Mouse (Mus musculus) left cerebral cortex, postnatal 14 days (tissue): ENCODE measurements around the gene Olfr323. TPM values are rescaled to one million over a fixed set of nuclear protein-coding genes. Genes with fewer than 3 reads are reported as not detected.

Experiments used
- DNase-seq, 2 experiments: peaks; one replicate each; pipeline ENCODE4 v3.0.0; 2021 to 2022; ENCODE audit warnings: low spot score in 2 of 2, mixed read lengths in 1 of 2
- intact Hi-C: fragments of 180-260 bp; cut with DNase I; formaldehyde crosslinking; loops from one replicate; pipeline ENCODE4 v1.15.1; 2025
- total RNA-seq, 2 experiments: library from RNA; stranded (reverse); gene quantifications; 2 replicates each; pipeline ENCODE4 v1.2.3; 2021

Olfr323 gene
- total RNA-seq, 2 experiments from 2014 or later: not detected

DNA sequence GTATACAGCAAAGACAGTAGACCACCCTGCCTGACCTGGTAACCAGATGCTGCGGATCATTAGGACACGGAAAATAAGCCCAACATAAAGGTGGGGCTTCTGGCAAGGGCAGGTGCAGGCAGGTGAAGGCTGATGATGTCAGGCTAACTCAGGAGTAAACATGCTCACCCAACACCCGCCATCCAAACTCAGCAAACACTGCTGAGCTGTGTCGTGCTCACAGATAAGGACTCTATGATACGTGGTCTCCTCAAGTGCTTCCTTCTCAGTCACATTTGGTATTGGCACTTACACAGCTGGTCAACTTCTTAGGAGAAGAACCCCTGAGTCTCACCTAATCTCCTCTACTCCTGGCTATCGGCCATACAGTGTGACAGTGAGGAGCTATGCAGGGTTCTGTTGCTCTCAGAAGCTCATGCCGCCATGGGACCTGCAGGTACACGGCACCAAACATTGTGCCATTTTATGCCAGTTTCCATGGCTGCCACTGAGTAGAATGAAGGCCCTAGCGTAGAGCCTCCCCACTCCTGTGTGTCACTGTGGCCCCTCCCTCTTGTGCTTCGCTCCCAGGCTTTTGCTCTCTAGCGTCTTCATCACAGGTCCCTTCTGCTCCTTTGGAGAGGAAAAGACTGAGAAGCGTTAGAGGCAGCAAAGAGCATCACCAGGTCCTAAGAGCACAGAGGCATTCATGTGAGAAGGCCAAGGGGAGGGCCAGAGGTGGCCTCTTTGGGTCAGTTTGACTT lies 24.0 kb downstream of the Olfr323 start:
- intact Hi-C loops: no loop called here
- no peak for DNase-seq

DNA sequence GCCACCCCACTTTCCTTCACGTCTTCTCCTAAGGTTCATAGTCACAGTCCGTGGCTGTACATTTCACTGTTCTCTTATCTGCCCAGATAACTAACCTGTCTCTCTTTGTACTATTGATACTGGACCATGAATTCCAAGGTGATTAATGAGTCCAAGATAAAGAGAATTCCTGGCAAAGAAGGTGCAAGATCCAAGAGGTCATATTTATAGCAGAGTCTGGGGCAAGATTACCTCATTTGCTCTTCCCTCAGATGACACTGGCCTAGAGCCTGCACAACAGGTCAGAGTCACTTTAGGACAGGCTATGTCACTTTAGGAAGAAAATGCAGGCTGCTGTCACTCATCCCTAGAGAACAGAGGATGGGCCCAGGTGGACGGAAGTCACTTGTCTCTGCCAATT lies 25.1 kb downstream of the Olfr323 start:
- no peak for DNase-seq
- intact Hi-C loops: no loop called here

DNA sequence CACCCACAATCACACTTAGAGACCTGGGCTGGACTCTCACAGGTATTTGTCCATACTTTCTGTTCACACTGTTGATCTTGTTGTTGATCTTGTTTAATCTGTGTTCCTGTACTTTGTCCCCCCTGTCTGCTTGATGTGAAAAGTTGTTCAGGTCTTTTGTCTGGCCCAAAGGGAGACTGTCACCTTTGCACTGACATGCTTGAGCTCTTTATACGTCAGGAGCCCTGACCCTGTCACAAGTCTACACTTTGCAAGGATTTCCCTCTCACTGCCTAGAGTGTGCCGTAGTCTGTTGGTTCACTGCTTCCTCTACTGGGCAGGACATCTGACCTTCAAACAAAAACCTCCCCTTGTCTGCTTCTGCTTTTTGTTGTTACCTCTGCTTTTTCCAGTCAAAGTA lies 25.6 kb downstream of the Olfr323 start:
- intact Hi-C loops: no loop called here
- DNase-seq: no peak

DNA sequence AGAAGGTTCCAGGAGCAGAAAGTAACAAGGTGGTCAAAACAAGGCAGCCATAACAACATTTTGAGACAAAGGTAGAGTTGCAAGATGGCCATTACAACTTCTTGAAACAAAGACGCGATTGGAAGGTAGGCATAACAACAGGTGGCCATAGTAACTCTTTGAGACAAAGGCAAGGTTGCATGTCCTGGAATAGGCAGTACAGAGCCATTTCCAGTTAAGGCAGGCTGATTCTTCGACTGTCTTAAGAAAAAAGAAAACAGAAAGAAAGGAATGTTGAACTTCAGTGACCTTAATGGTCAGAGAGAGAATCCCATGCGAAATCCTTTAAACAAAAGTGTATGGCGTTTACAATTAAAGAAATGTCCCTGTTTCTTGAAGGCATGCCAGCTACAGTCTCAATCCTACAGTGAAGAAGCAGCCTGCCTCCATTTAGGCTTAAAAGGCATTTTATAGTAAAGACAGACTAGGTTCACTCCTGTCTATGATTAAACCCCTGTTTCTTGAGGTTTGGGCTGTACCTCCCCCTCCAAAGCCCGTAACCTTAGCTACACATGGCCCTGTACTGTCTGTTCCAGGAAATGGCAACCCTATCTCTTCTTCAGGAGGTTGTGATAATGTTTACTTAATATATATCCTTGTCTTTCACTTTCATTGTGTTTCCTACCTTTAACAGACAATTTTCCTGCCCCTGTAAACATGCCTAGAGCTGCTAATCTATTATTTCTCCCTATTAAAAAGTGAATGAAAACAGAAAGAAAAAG lies 27.3 kb downstream of the Olfr323 start:
- intact Hi-C loops: no loop called here
- DNase-seq: no peak

DNA sequence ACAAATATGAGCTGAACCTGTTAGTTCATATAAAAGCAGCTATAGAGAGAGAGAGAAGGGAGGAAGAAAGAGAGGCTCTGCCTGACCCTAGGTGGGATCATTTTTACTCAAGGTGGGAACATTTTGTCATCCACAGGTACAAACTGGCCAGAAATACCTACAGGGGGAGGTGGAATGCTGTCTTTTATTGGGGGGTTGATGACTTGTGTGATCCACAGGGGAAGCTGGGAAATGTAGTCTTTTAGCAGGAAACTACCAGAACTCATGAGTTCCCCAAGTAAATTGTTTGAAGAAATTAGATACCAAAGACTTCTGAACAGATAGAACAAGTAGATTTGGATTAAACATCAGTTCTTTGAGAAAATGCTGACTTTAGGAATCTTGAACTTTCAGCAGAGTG lies 28.2 kb downstream of the Olfr323 start:
- intact Hi-C loops: no loop called here
- DNase-seq: no peak

DNA sequence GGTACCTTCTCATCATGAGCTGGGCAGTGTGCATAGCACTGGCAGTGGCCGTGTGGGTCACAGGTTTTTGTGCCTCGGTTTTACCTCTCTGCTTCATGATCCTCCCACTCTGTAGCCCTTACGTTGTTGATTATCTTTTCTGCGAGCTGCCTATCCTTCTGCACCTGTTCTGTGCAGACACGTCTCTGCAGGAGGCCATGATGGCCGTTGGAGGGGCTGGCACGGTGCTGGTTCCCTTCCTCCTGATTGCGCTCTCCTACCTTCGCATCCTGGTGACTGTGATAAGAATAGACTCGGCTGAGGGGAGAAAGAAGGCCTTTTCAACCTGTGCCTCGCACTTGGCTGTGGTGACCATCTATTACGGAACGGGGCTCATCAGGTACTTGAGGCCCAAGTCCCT lies 32.5 kb downstream of the Olfr323 start:
- DNase-seq: no peak
- intact Hi-C loops: no loop called here

DNA sequence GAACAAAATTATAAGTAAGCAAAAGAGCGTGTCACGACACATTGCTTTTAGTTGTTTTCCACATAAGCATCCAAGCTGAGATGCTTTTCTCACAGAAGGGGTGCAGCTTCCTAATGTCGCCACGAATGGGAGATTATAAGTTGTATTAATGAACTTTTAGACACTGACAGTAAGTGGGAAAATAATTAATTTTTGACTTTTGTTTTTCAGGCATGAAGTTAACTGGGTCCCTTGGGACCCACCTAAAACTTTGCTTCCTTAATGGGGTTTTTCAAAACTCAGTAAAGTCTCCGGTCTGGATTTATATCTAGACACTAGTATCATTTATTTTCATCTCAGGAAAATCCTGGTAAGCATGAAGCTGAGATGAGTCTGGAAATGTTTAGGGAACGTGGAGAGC lies 35.5 kb downstream of the Olfr323 start, which contains the start of gene Olfr324:
Gene Olfr324 (plus strand): TSS at position 301 of the 400 bp plus-strand sequence.
- DNase-seq: no peak
- intact Hi-C loops: no loop called here

DNA sequence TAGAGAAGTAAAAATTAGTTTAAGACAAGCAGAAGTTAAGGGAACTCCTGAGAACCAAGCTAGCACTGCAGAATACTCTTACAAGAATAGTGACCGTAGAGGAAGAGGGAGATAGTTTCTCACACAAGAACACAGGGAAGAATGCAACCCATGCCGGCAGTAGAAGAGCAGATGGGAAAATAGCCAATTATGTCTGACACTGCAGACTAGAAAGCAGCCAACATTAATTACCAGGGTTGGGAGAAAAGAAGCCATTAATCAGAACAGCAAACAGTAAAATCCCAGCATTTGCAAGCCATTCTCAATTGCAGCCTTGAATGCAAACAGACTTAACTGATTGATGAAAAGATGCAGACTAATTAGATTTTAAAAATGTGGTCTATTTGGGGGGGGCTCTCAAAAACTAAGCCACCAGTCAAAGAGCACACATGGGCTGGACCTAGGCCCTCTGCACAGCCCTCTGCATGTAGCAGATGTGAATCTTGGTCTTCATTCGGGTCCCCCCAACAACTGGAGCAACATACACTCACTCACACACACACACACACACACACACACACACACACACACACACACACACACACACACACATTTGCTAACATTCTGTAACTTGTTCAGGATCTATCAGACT lies 41.6 kb downstream of the Olfr323 start:
- intact Hi-C loops: loop anchor here (10.0 kb wide), 1 partner anchor 184 kb away; no protein-coding TSS in a partner anchor
- no peak for DNase-seq

DNA sequence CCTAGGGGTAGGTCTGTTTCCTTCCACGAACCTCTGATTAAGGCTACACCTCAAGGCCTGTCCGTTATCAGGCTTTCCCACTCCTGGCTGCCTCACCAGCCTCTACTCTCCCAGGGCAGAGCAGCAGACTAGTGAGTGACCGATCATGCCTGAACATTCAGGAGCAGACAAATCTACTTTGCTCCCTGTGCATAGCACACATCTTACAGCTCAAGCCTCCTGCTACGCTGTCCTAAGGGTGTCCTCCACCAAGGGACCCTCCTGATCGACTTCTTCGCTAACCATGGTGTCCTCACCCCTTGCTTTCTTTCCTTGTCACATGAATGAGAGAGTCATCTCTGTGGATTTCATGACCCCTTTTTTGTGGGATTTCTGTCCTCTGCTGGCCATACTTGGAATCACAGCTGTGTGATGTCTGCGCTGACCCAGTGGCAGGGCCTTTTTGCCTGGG lies 42.4 kb downstream of the Olfr323 start:
- intact Hi-C loops: loop anchor here (10.0 kb wide), 1 partner anchor 183 kb away; no protein-coding TSS in a partner anchor
- DNase-seq: peak in 1 of 2 experiments; percentile 28

DNA sequence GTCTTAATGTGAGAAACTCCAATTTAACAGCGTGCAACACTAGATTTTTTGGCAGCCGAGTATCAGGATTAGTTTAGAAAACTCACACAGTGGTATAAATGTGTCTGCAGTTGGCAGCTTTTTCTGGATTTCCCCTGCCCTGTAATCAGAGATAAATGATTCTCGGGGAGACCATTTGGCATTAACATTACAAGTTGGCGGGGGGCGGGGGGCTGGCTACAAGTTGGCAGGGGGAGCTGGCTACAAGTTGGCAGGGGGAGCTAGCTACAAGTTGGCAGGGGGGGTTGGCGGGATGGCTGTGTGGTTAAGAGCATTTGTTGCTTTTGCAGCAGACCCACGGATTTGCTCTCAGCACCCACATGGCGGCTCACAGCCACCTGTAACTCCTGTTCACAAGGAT lies 51.7 kb downstream of the Olfr323 start:
- intact Hi-C loops: no loop called here
- peak; percentile 20 to 52 for DNase-seq

DNA sequence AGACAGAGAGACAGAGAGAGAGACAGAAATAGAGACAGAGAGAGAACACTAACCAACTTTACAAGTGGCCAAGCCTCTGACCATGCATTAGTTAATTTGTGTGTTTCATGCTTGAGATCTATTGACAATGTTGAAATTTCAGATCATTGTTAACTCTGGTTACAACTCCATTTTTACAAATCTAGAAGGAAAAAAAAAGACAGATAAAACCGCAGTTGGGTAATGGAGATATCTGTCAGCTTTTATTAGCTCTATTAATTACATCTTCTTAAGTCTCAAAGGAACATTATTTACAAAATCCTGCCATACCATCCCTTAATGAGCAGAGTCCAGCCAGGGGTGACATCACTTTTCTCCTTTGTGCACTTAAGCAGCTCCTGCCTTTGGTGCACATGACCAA lies 52.9 kb downstream of the Olfr323 start, which contains the start of gene Olfr325:
Gene Olfr325 (plus strand): TSS at position 301 of the 400 bp plus-strand sequence.
- no peak for DNase-seq
- intact Hi-C loops: no loop called here

Other genes starting within 250 kb of the Olfr323 start
- gene 1810065E05Rik, start 209.4 kb downstream of the Olfr323 start, total RNA-seq: not detected
- gene Gm12253, start 197.9 kb downstream of the Olfr323 start, total RNA-seq: not detected
- not detected for gene Lypd9, start 177.6 kb downstream of the Olfr323 start, total RNA-seq
- gene Olfr30, start 168.2 kb downstream of the Olfr323 start, total RNA-seq: not detected
- not detected for gene Olfr332, start 137.9 kb downstream of the Olfr323 start, total RNA-seq
- gene Olfr331, start 127.9 kb downstream of the Olfr323 start, total RNA-seq: not detected
- gene Olfr330, start 95.7 kb downstream of the Olfr323 start, total RNA-seq: not detected
- not detected for gene Olfr329-ps, start 84.1 kb downstream of the Olfr323 start, total RNA-seq
- under 1 TPM; 0.11 TPM for gene Olfr328, start 74.9 kb downstream of the Olfr323 start, total RNA-seq
- not detected for gene Olfr224, start 59.9 kb downstream of the Olfr323 start, total RNA-seq
- not detected for gene Olfr325, start 52.8 kb downstream of the Olfr323 start, total RNA-seq
- not detected for gene Olfr324, start 35.4 kb downstream of the Olfr323 start, total RNA-seq
- gene 2210407C18Rik, start 14.4 kb downstream of the Olfr323 start, total RNA-seq: under 1 TPM in 1 of 2 experiments, not detected in 1; 0.42 TPM
- gene Trim58, start 10.0 kb upstream of the Olfr323 start, total RNA-seq: under 1 TPM in 1 of 2 experiments, not detected in 1; 0.15 TPM
- gene Olfr322, start 28.3 kb upstream of the Olfr323 start, total RNA-seq: not detected
- not detected for gene Olfr320, start 50.6 kb upstream of the Olfr323 start, total RNA-seq
- gene Olfr319, start 68.7 kb upstream of the Olfr323 start, total RNA-seq: not detected
- under 1 TPM in 1 of 2 experiments, not detected in 1; 0.13 TPM for gene Olfr318, start 93.5 kb upstream of the Olfr323 start, total RNA-seq
- gene Olfr317, start 108.7 kb upstream of the Olfr323 start, total RNA-seq: under 1 TPM in 1 of 2 experiments, not detected in 1; 0.15 TPM
- under 1 TPM; 0.13 to 0.42 TPM for gene Olfr316, start 122.2 kb upstream of the Olfr323 start, total RNA-seq
- not detected for gene Olfr315, start 142.7 kb upstream of the Olfr323 start, total RNA-seq
- gene Olfr314, start 152.5 kb upstream of the Olfr323 start, total RNA-seq: not detected
- 1 to 10 TPM in 1 of 2 experiments, under 1 TPM in 1; 0.89 to 2.1 TPM for gene Fam183b, start 171.5 kb upstream of the Olfr323 start, total RNA-seq
- not detected for gene Olfr313, start 184.5 kb upstream of the Olfr323 start, total RNA-seq
- not detected for gene Olfr312, start 198.7 kb upstream of the Olfr323 start, total RNA-seq
- not detected for gene Olfr311, start 208.8 kb upstream of the Olfr323 start, total RNA-seq
- 10 to 100 TPM; 16.7 TPM for gene Gm12258, start 216.7 kb upstream of the Olfr323 start, total RNA-seq
- gene 2810021J22Rik, start 236.7 kb upstream of the Olfr323 start, total RNA-seq: 1 to 10 TPM; 9.3 TPM